Mouse (Mus musculus): Measurements from ENCODE around the gene Btrc.
"Not testable (repeated sequence)": the region's sequence is repeated elsewhere in the genome, so short reads cannot be mapped to it uniquely, and the experiment has no call there.

The Btrc gene

GRCm38 (mm10) chr19:45363384-45363926 is at the start of gene Btrc:
Gene Btrc, plus strand, starts transcription at chr19:45363734.
- peak; percentile 99 for DNase-seq (ENCODE audit: low spot score)

GRCm38 (mm10) chr19:45317473-45317882 is 46.1 kb upstream of the Btrc start:
- no peak for DNase-seq (ENCODE audit: low spot score)

GRCm38 (mm10) chr19:45321062-45321461 is 42.5 kb upstream of the Btrc start:
- no peak for DNase-seq (ENCODE audit: low spot score)

- no peak for DNase-seq (ENCODE audit: low spot score)
Measured at GRCm38 (mm10) chr19:45329039-45329438, 34.5 kb upstream of the Btrc start.

- DNase-seq (ENCODE audit: low spot score), result no peak
Measured at GRCm38 (mm10) chr19:45329748-45330298, 33.7 kb upstream of the Btrc start.

- no peak for DNase-seq (ENCODE audit: low spot score)
Measured at GRCm38 (mm10) chr19:45336718-45337117, 26.8 kb upstream of the Btrc start.

- DNase-seq (ENCODE audit: low spot score), result peak; percentile 63
Measured at GRCm38 (mm10) chr19:45338182-45338581, 25.4 kb upstream of the Btrc start.

GRCm38 (mm10) chr19:45343941-45344340 is 19.6 kb upstream of the Btrc start:
- no peak for DNase-seq (ENCODE audit: low spot score)

- no peak for DNase-seq (ENCODE audit: low spot score)
Measured at GRCm38 (mm10) chr19:45348188-45348587, 15.3 kb upstream of the Btrc start.

- DNase-seq (ENCODE audit: low spot score), result no peak
Measured at GRCm38 (mm10) chr19:45350456-45350855, 13.1 kb upstream of the Btrc start.

GRCm38 (mm10) chr19:45352706-45353105 is 10.8 kb upstream of the Btrc start:
- not testable (repeated sequence) for DNase-seq (ENCODE audit: low spot score)

GRCm38 (mm10) chr19:45355678-45356077 is 7.9 kb upstream of the Btrc start:
- DNase-seq (ENCODE audit: low spot score), result no peak

GRCm38 (mm10) chr19:45356868-45357267 is 6.7 kb upstream of the Btrc start:
- not testable (repeated sequence) for DNase-seq (ENCODE audit: low spot score)

- DNase-seq (ENCODE audit: low spot score), result no peak
Measured at GRCm38 (mm10) chr19:45360486-45360885, 3.0 kb upstream of the Btrc start.

- no peak for DNase-seq (ENCODE audit: low spot score)
Measured at GRCm38 (mm10) chr19:45363933-45364391, 428 bp downstream of the Btrc start.

- no peak for DNase-seq (ENCODE audit: low spot score)
Measured at GRCm38 (mm10) chr19:45366651-45367050, 3.1 kb downstream of the Btrc start.

GRCm38 (mm10) chr19:45384815-45385214 is 21.3 kb downstream of the Btrc start:
- DNase-seq (ENCODE audit: low spot score), result not testable (repeated sequence)

- DNase-seq (ENCODE audit: low spot score), result no peak
Measured at GRCm38 (mm10) chr19:45388551-45388950, 25.0 kb downstream of the Btrc start.

- no peak for DNase-seq (ENCODE audit: low spot score)
Measured at GRCm38 (mm10) chr19:45394078-45394477, 30.5 kb downstream of the Btrc start.

GRCm38 (mm10) chr19:45411000-45411399 is 47.5 kb downstream of the Btrc start:
- DNase-seq (ENCODE audit: low spot score), result no peak

- DNase-seq (ENCODE audit: low spot score), result no peak
Measured at GRCm38 (mm10) chr19:45412694-45413093, 49.2 kb downstream of the Btrc start.

GRCm38 (mm10) chr19:45413966-45414365 is 50.4 kb downstream of the Btrc start:
- no peak for DNase-seq (ENCODE audit: low spot score)

GRCm38 (mm10) chr19:45417601-45418000 is 54.1 kb downstream of the Btrc start:
- no peak for DNase-seq (ENCODE audit: low spot score)

- no peak for DNase-seq (ENCODE audit: low spot score)
Measured at GRCm38 (mm10) chr19:45422276-45422675, 58.7 kb downstream of the Btrc start.
